Mouse (Mus musculus): ENCODE results near the gene Loxl1.

The Loxl1 gene

GRCm38 (mm10) chr9:58311191-58311910, 1.6 kb downstream of the Loxl1 start:
- DNase-seq (ENCODE audit: low spot score) = no peak

GRCm38 (mm10) chr9:58310043-58310660, 2.8 kb downstream of the Loxl1 start:
- no peak for DNase-seq (ENCODE audit: low spot score)

- DNase-seq (ENCODE audit: low spot score) = no peak
Measured at GRCm38 (mm10) chr9:58308395-58308794, 4.6 kb downstream of the Loxl1 start.

GRCm38 (mm10) chr9:58305686-58306085, 7.3 kb downstream of the Loxl1 start:
- no peak for DNase-seq (ENCODE audit: low spot score)

GRCm38 (mm10) chr9:58303599-58304271, 9.3 kb downstream of the Loxl1 start:
- DNase-seq (ENCODE audit: low spot score) = no peak

GRCm38 (mm10) chr9:58303115-58303514, 9.9 kb downstream of the Loxl1 start:
- no peak for DNase-seq (ENCODE audit: low spot score)

- no peak for DNase-seq (ENCODE audit: low spot score)
Measured at GRCm38 (mm10) chr9:58299356-58299799, 13.6 kb downstream of the Loxl1 start.

GRCm38 (mm10) chr9:58297961-58298477, 15.0 kb downstream of the Loxl1 start:
- no peak for DNase-seq (ENCODE audit: low spot score)

- no peak for DNase-seq (ENCODE audit: low spot score)
Measured at GRCm38 (mm10) chr9:58297065-58297464, 15.9 kb downstream of the Loxl1 start.

GRCm38 (mm10) chr9:58295766-58296361, 17.1 kb downstream of the Loxl1 start:
- no peak for DNase-seq (ENCODE audit: low spot score)

- DNase-seq (ENCODE audit: low spot score) = no peak
Measured at GRCm38 (mm10) chr9:58295345-58295744, 17.6 kb downstream of the Loxl1 start.

GRCm38 (mm10) chr9:58294527-58294926, 18.5 kb downstream of the Loxl1 start:
- no peak for DNase-seq (ENCODE audit: low spot score)

- no peak for DNase-seq (ENCODE audit: low spot score)
Measured at GRCm38 (mm10) chr9:58289901-58290300, 23.1 kb downstream of the Loxl1 start.

- DNase-seq (ENCODE audit: low spot score) = no peak
Measured at GRCm38 (mm10) chr9:58289090-58289489, 23.9 kb downstream of the Loxl1 start.

GRCm38 (mm10) chr9:58283431-58283830, 29.6 kb downstream of the Loxl1 start:
- no peak for DNase-seq (ENCODE audit: low spot score)

GRCm38 (mm10) chr9:58281597-58281996, 31.4 kb downstream of the Loxl1 start:
- peak; percentile 59 for DNase-seq (ENCODE audit: low spot score)

- peak; percentile 86 for DNase-seq (ENCODE audit: low spot score)
Measured at GRCm38 (mm10) chr9:58280259-58281109, 32.5 kb downstream of the Loxl1 start.

GRCm38 (mm10) chr9:58279780-58280179, 33.2 kb downstream of the Loxl1 start:
- DNase-seq (ENCODE audit: low spot score) = no peak

- DNase-seq (ENCODE audit: low spot score) = no peak
Measured at GRCm38 (mm10) chr9:58278821-58279723, 33.9 kb downstream of the Loxl1 start.

GRCm38 (mm10) chr9:58278313-58278712, 34.7 kb downstream of the Loxl1 start:
- DNase-seq (ENCODE audit: low spot score) = no peak
